In genomic region chr1:38887011-38887410, GRCm38 (mm10) we compare ENCODE assay signal across 38 mouse cellular contexts. TPM values are rescaled to one million over a fixed set of nuclear protein-coding genes. Genes with fewer than 3 reads are reported as not detected.
DNase-seq lines count a peak whose midpoint lies in the region; ATAC-seq and TF ChIP-seq lines count a peak whose summit lies in the region.
"Had no signal": no experiment of that assay in that cellular context is flagged by ENCODE, and none has a peak within 500 bp of the region (broad histone marks: within the 10 kb centered on the region; RNA-seq: fewer than 3 reads in every experiment).

No protein-coding gene starts in this region.

- WGBS in hindbrain, embryonic 12.5 days: 57% methylated on average over 6 of the region's 6 CpGs
- 81% methylated on average over 6 of the region's 6 CpGs for WGBS in hindbrain, embryonic 10.5 days
- WGBS in midbrain, embryonic 10.5 days: 82% methylated on average over 2 of the region's 6 CpGs
- WGBS in midbrain, embryonic 14.5 days: 72% methylated on average over 6 of the region's 6 CpGs

- H3K36me3 ChIP-seq in hindbrain, embryonic 12.5 days: 0 out of 2 replicates have a peak, but pooled peaks cover 27% of the 10 kb centered on the region
- peaks cover 30% of the 10 kb centered on the region for H3K36me3 ChIP-seq in hindbrain, embryonic 10.5 days
- peaks cover 23% of the 10 kb centered on the region for H3K36me3 ChIP-seq in midbrain, embryonic 10.5 days
- peaks cover 47% of the 10 kb centered on the region for H3K36me3 ChIP-seq in midbrain, embryonic 14.5 days (ENCODE audit: control insufficient read depth, insufficient read depth, low read length)
- H3K36me3 ChIP-seq in G1E (replicated peaks): peaks cover 69% of the 10 kb centered on the region
- H3K36me3 ChIP-seq: heart, embryonic 13.5 days; liver, embryonic 15.5 days had no signal

- TF ChIP-seq CTCF in G1E (IDR thresholded peaks at IDR 0.05; ENCODE audit: low read depth, low read length): no peak

- no peaks in the 10 kb centered on the region for H3K27me3 ChIP-seq in hindbrain, embryonic 12.5 days
- H3K27me3 ChIP-seq in hindbrain, embryonic 10.5 days (ENCODE audit: insufficient read depth, poor library complexity, severe bottlenecking): no peaks in the 10 kb centered on the region
- H3K27me3 ChIP-seq in midbrain, embryonic 10.5 days (ENCODE audit: low read depth, poor library complexity, severe bottlenecking): no peaks in the 10 kb centered on the region
- no peaks in the 10 kb centered on the region for H3K27me3 ChIP-seq in midbrain, embryonic 14.5 days (ENCODE audit: control insufficient read depth, insufficient read depth, low read length)
- no peaks in the 10 kb centered on the region for H3K27me3 ChIP-seq in G1E (ENCODE audit: insufficient read depth, low read length)
- H3K27me3 ChIP-seq: forebrain, embryonic 12.5 days; heart, embryonic 13.5 days; limb, embryonic 12.5 days; liver, embryonic 15.5 days; midbrain, embryonic 12.5 days; neural tube, embryonic 12.5 days had no signal

- intact Hi-C loops in heart, postnatal 36 days (cut with DNase I): no loop called here

- no peak overlapping the region for H3K27ac ChIP-seq in hindbrain, embryonic 12.5 days
- H3K27ac ChIP-seq in hindbrain, embryonic 10.5 days: no peak overlapping the region; the same call in 1 of the 2 replicates
- H3K27ac ChIP-seq in midbrain, embryonic 10.5 days (replicated peaks): peak overlapping the region; percentile 17; the same call in 1 of the 2 replicates
- no peak overlapping the region for H3K27ac ChIP-seq in midbrain, embryonic 14.5 days (replicated peaks; ENCODE audit: low read depth, low read length)
- H3K27ac ChIP-seq: forebrain, embryonic 12.5 days; heart, embryonic 13.5 days; layer of hippocampus, adult 2 months; left cerebral cortex, adult 2 months; limb, embryonic 12.5 days; liver, embryonic 15.5 days; midbrain, embryonic 12.5 days; neural tube, embryonic 12.5 days had no signal

- no peak overlapping the region for H3K9ac ChIP-seq in hindbrain, embryonic 12.5 days
- no peak overlapping the region for H3K9ac ChIP-seq in midbrain, embryonic 14.5 days (replicated peaks; ENCODE audit: low read length)
- H3K9ac ChIP-seq: forebrain, embryonic 12.5 days; heart, embryonic 13.5 days; limb, embryonic 12.5 days; liver, embryonic 15.5 days; lung, embryonic 14.5 days; midbrain, embryonic 12.5 days; neural tube, embryonic 12.5 days had no signal

- peaks cover 10% of the 10 kb centered on the region for H3K4me1 ChIP-seq in hindbrain, embryonic 12.5 days
- H3K4me1 ChIP-seq in hindbrain, embryonic 10.5 days (replicated peaks): peaks cover 10% of the 10 kb centered on the region
- peaks cover 7% of the 10 kb centered on the region for H3K4me1 ChIP-seq in midbrain, embryonic 10.5 days
- H3K4me1 ChIP-seq in midbrain, embryonic 14.5 days (ENCODE audit: control insufficient read depth, insufficient read depth, low read length): no peaks in the 10 kb centered on the region
- peaks cover 95% of the 10 kb centered on the region for H3K4me1 ChIP-seq in G1E (ENCODE audit: insufficient read depth, low read depth, low read length)
- H3K4me1 ChIP-seq: limb, embryonic 12.5 days; liver, embryonic 15.5 days; neural tube, embryonic 12.5 days had no signal

- H3K4me2 ChIP-seq in hindbrain, embryonic 12.5 days (replicated peaks): no peak overlapping the region
- H3K4me2 ChIP-seq in midbrain, embryonic 14.5 days (ENCODE audit: low read length): no peak overlapping the region
- H3K4me2 ChIP-seq: forebrain, embryonic 12.5 days; heart, embryonic 13.5 days; limb, embryonic 12.5 days; liver, embryonic 15.5 days; lung, embryonic 14.5 days; midbrain, embryonic 12.5 days; neural tube, embryonic 12.5 days had no signal

- H3K9me3 ChIP-seq in hindbrain, embryonic 12.5 days (replicated peaks): no peaks in the 10 kb centered on the region
- H3K9me3 ChIP-seq in hindbrain, embryonic 10.5 days: no peaks in the 10 kb centered on the region
- H3K9me3 ChIP-seq in midbrain, embryonic 10.5 days (replicated peaks): no peaks in the 10 kb centered on the region
- H3K9me3 ChIP-seq in midbrain, embryonic 14.5 days (ENCODE audit: control insufficient read depth, low read length): no peaks in the 10 kb centered on the region
- no peaks in the 10 kb centered on the region for H3K9me3 ChIP-seq in G1E (replicated peaks)
- H3K9me3 ChIP-seq: forebrain, embryonic 12.5 days; heart, embryonic 13.5 days; limb, embryonic 12.5 days; liver, embryonic 15.5 days; midbrain, embryonic 12.5 days; neural tube, embryonic 12.5 days had no signal

- peak; percentile 59 for DNase-seq in heart, adult 11 months
- no peak for DNase-seq in heart, postnatal 36 days
- no peak for DNase-seq in hindbrain, embryonic 10.5 days (ENCODE audit: low spot score)
- no peak for DNase-seq in midbrain, embryonic 10.5 days (ENCODE audit: low spot score)
- DNase-seq in midbrain, embryonic 14.5 days: no peak
- no peak for DNase-seq in G1E (ENCODE audit: low spot score)
- DNase-seq: adrenal gland, postnatal 25 days; cerebellum, adult 11-12 months; embryo, embryonic 11 days; gastrocnemius, postnatal 10 days; kidney, adult 2 months; kidney, postnatal 36 days; lung, embryonic 14.5 days; lung, postnatal 36 days; right cerebral cortex, adult 18-20 months; spleen, adult 18-20 months had no signal

- H3K4me3 ChIP-seq in hindbrain, embryonic 12.5 days: no peak overlapping the region
- no peak overlapping the region for H3K4me3 ChIP-seq in hindbrain, embryonic 10.5 days
- H3K4me3 ChIP-seq in midbrain, embryonic 10.5 days: no peak overlapping the region
- H3K4me3 ChIP-seq in midbrain, embryonic 14.5 days (replicated peaks; ENCODE audit: low read depth, low read length): no peak overlapping the region
- peak overlapping the region; percentile 57; the same call in 1 of the 2 replicates for H3K4me3 ChIP-seq in G1E (ENCODE audit: low read depth, low read length)
- H3K4me3 ChIP-seq: erythroblast, embryonic 14.5 days; forebrain, embryonic 12.5 days; heart, embryonic 13.5 days; layer of hippocampus, adult 2 months; left cerebral cortex, adult 2 months; limb, embryonic 12.5 days; liver, embryonic 15.5 days; midbrain, embryonic 12.5 days; myocyte; neural tube, embryonic 12.5 days had no signal

- ATAC-seq in hindbrain, embryonic 12.5 days (ENCODE audit: low FRiP score): 0 out of 2 replicates have a peak, but pooled peaks have one; percentile 19
- ATAC-seq in midbrain, embryonic 14.5 days (ENCODE audit: low FRiP score, low TSS enrichment): no peak
- ATAC-seq in G1E (ENCODE audit: extremely low read depth, insufficient number of reproducible peaks, low FRiP score, poor library complexity, severe bottlenecking): 0 out of 2 replicates have a peak, but pooled peaks have one; percentile 2
- ATAC-seq: CD4-positive, CD25-positive, alpha-beta regulatory T cell, adult 4 months; inflammation-experienced regulatory T-cells, adult 6 months had no signal

RNA-seq across cellular contexts. Expression of gene Chst10, which starts 10.9 kb away (rescaled TPM):
- under 1 TPM; 0.27 to 0.28 TPM for total RNA-seq in heart, postnatal 36 days (2021)
- polyA plus RNA-seq in hindbrain, embryonic 12.5 days (2016; fragmentation: Nextera tagmentation; extraction: Ambion mirVana): 31.0 and 32.4 TPM in 2 replicates
- 12.8 and 14.3 TPM in 2 replicates for polyA plus RNA-seq in hindbrain, embryonic 10.5 days (2016; fragmentation: Nextera tagmentation; extraction: Ambion mirVana)
- polyA plus RNA-seq in midbrain, embryonic 10.5 days (2016; fragmentation: Nextera tagmentation; extraction: Ambion mirVana): 12.6 and 17.0 TPM in 2 replicates
- polyA plus RNA-seq in midbrain, embryonic 14.5 days (2014; fragmentation: Nextera tagmentation; extraction: Ambion mirVana): 64.3 and 67.7 TPM in 2 replicates
- total RNA-seq in G1E (2014; fragmentation: Nextera tagmentation) (110 and 124 TPM in 2 replicates), G1E (2017) (41.3 and 45.6 TPM in 2 replicates)
- 19.7 and 22.8 TPM in 2 replicates for polyA plus RNA-seq in G1E (2012)
- polyA plus RNA-seq: myocyte had no signal

RNA-seq across cellular contexts. Expression of gene Lonrf2, which starts 50.5 kb away (rescaled TPM):
- total RNA-seq in heart, postnatal 36 days (2021): 1 to 10 TPM; 2.5 to 3.6 TPM
- polyA plus RNA-seq in hindbrain, embryonic 12.5 days (2016; fragmentation: Nextera tagmentation; extraction: Ambion mirVana): 7.6 and 8.2 TPM in 2 replicates
- polyA plus RNA-seq in hindbrain, embryonic 10.5 days (2016; fragmentation: Nextera tagmentation; extraction: Ambion mirVana): 1.9 TPM in 2 replicates
- polyA plus RNA-seq in midbrain, embryonic 10.5 days (2016; fragmentation: Nextera tagmentation; extraction: Ambion mirVana): 2.2 and 3.0 TPM in 2 replicates
- 21.4 and 28.1 TPM in 2 replicates for polyA plus RNA-seq in midbrain, embryonic 14.5 days (2014; fragmentation: Nextera tagmentation; extraction: Ambion mirVana)
- total RNA-seq in G1E (2014; fragmentation: Nextera tagmentation): 41.8 and 42.0 TPM in 2 replicates
- 43.1 and 48.5 TPM in 2 replicates for total RNA-seq in G1E (2017)
- 2.8 and 2.9 TPM in 2 replicates for polyA plus RNA-seq in G1E (2012)
- total RNA-seq: liver, adult 2 months had no signal
- polyA plus RNA-seq: CD4-positive, CD25-positive, alpha-beta regulatory T cell, adult 4 months; erythroblast, embryonic 14.5 days; inflammation-experienced regulatory T-cells, adult 6 months; liver, adult 2 months; myocyte had no signal

RNA-seq across cellular contexts. Expression of gene Nms, which starts 51.9 kb away (rescaled TPM):
- not detected for total RNA-seq in heart, postnatal 36 days (2021)
- polyA plus RNA-seq in hindbrain, embryonic 12.5 days (2016; fragmentation: Nextera tagmentation; extraction: Ambion mirVana): 0.56 and 1.3 TPM in 2 replicates
- 0.40 and 0.92 TPM in 2 replicates for polyA plus RNA-seq in hindbrain, embryonic 10.5 days (2016; fragmentation: Nextera tagmentation; extraction: Ambion mirVana)
- not detected in 2 replicates for polyA plus RNA-seq in midbrain, embryonic 10.5 days (2016; fragmentation: Nextera tagmentation; extraction: Ambion mirVana)
- not detected in 2 replicates for polyA plus RNA-seq in midbrain, embryonic 14.5 days (2014; fragmentation: Nextera tagmentation; extraction: Ambion mirVana)
- not detected in 2 replicates for total RNA-seq in G1E (2014; fragmentation: Nextera tagmentation)
- not detected in 2 replicates for total RNA-seq in G1E (2017)
- polyA plus RNA-seq in G1E (2012): not detected in 2 replicates
- total RNA-seq: adrenal gland, adult 18-20 months; adrenal gland, postnatal 25 days; gastrocnemius, postnatal 10 days; hematopoietic stem cell, adult 5-6 weeks; layer of hippocampus, adult 2 months; layer of hippocampus, postnatal 14 days; left cerebral cortex, adult 2 months; left cerebral cortex, postnatal 25 days; liver, adult 2 months; megakaryocyte, adult 5-6 weeks had no signal
- polyA plus RNA-seq: CD4-positive, CD25-positive, alpha-beta regulatory T cell, adult 4 months; embryonic facial prominence, embryonic 14.5 days; erythroblast, embryonic 14.5 days; forebrain, embryonic 12.5 days; gonadal fat pad, adult 2 months; heart, embryonic 13.5 days; inflammation-experienced regulatory T-cells, adult 6 months; kidney, adult 2 months; kidney, embryonic 16.5 days; limb, embryonic 12.5 days; liver, adult 2 months; liver, embryonic 15.5 days; lung, embryonic 14.5 days; myocyte had no signal
